Mouse (Mus musculus) naive thymus-derived CD4-positive, alpha-beta T cell, adult 5 months (primary cell): Measurements from ENCODE around the gene Cyb5r1. TPM values are rescaled to one million over a fixed set of nuclear protein-coding genes. Genes with fewer than 3 reads are reported as not detected.

Experiments used
- polyA plus RNA-seq: library from polyadenylated mRNA; unstranded; fragments of 100-300 nt; shearing (Covaris generic); gene quantifications from one replicate; pipeline ENCODE4 v1.2.1, GENCODE M21; 2017

The Cyb5r1 gene
- polyA plus RNA-seq: 19.3 TPM

GRCm38 (mm10) chr1:134405509-134406413 lies at the start of gene Cyb5r1:
TSS of gene Cyb5r1 (plus strand) at chr1:134405559.

GRCm38 (mm10) chr1:134361857-134362212 lies 43.5 kb upstream of the Cyb5r1 start, which contains the start of gene Tmem183a:
TSS of gene Tmem183a (minus strand) at chr1:134361979.

GRCm38 (mm10) chr1:134385666-134386065 lies 19.7 kb upstream of the Cyb5r1 start, which contains the start of gene 4933406M09Rik:
TSS of gene 4933406M09Rik (plus strand) at chr1:134385940.

GRCm38 (mm10) chr1:134415168-134415831 lies 9.9 kb downstream of the Cyb5r1 start, which contains the start of gene Adipor1:
TSS of gene Adipor1 (plus strand) at chr1:134415378.

GRCm38 (mm10) chr1:134454904-134455824 lies 49.8 kb downstream of the Cyb5r1 start, which contains the start of gene Klhl12:
TSS of gene Klhl12 (plus strand) at chr1:134455531.

Other genes with a start within 250 kb of the Cyb5r1 start
- not detected for gene Chil1, start 223.4 kb upstream of the Cyb5r1 start, polyA plus RNA-seq
- not detected for gene Mybph, start 212.1 kb upstream of the Cyb5r1 start, polyA plus RNA-seq
- not detected for gene Adora1, start 170.1 kb upstream of the Cyb5r1 start, polyA plus RNA-seq
- gene Myog, start 115.6 kb upstream of the Cyb5r1 start, polyA plus RNA-seq: not detected
- gene Ppfia4, start 72.6 kb upstream of the Cyb5r1 start, polyA plus RNA-seq: not detected
- gene Tmem183a, start 43.6 kb upstream of the Cyb5r1 start, polyA plus RNA-seq: 134 TPM
- not detected for gene 4933406M09Rik, start 19.6 kb upstream of the Cyb5r1 start, polyA plus RNA-seq
- 126 TPM for gene Adipor1, start 9.8 kb downstream of the Cyb5r1 start, polyA plus RNA-seq
- 25.3 TPM for gene Klhl12, start 50.0 kb downstream of the Cyb5r1 start, polyA plus RNA-seq
- 39.6 TPM for gene Rabif, start 89.1 kb downstream of the Cyb5r1 start, polyA plus RNA-seq
- not detected for gene Mgat4e, start 144.1 kb downstream of the Cyb5r1 start, polyA plus RNA-seq
- gene Kdm5b, start 154.6 kb downstream of the Cyb5r1 start, polyA plus RNA-seq: 78.3 TPM
- 0.29 TPM for gene Syt2, start 241.1 kb downstream of the Cyb5r1 start, polyA plus RNA-seq